Mouse (Mus musculus) heart, embryonic 16.5 days (tissue): ENCODE data around the gene Nfkbid. TPM values are rescaled to one million over a fixed set of nuclear protein-coding genes. Genes with fewer than 3 reads are reported as not detected.

Experiments used
- ATAC-seq: fragments of 200-750 bp; cut with Nextera tagmentation; replicated peaks from 2 replicates; pipeline ENCODE4 v1.8.0; 2017; ENCODE audit warnings: moderate number of reproducible peaks; ENCODE audit not compliant: insufficient read depth, low FRiP score; ENCODE audit errors: extremely low read depth
- H3K27ac ChIP-seq: fragments of 300-500 bp; sonication (generic); 2 replicates; pipeline ENCODE4 v1.5.1; 2014; ENCODE audit warnings: mild to moderate bottlenecking, low read length, control low read depth, moderate library complexity
- H3K27me3 ChIP-seq: fragments of 300-500 bp; sonication (generic); 2 replicates; pipeline ENCODE4 v1.6.1; 2014; ENCODE audit warnings: low read length, mixed read lengths; ENCODE audit not compliant: control insufficient read depth, insufficient read depth
- H3K36me3 ChIP-seq: fragments of 300-500 bp; sonication (generic); 2 replicates; pipeline ENCODE4 v1.6.1; 2014; ENCODE audit not compliant: control insufficient read depth, insufficient read depth
- H3K4me1 ChIP-seq: fragments of 300-500 bp; sonication (generic); 2 replicates; pipeline ENCODE4 v1.6.1; 2014; ENCODE audit warnings: low read length, mixed read lengths; ENCODE audit not compliant: control insufficient read depth, insufficient read depth
- H3K4me2 ChIP-seq: fragments of 300-500 bp; sonication (generic); 2 replicates; pipeline ENCODE4 v1.6.1; 2014; ENCODE audit warnings: low read depth, mild to moderate bottlenecking, control low read depth, low read length
- H3K4me3 ChIP-seq: fragments of 300-500 bp; sonication (generic); 2 replicates; pipeline ENCODE4 v1.5.1; 2014; ENCODE audit warnings: mild to moderate bottlenecking, control low read depth, low read length
- H3K9ac ChIP-seq: fragments of 300-500 bp; sonication (generic); 2 replicates; pipeline ENCODE4 v1.6.1; 2014; ENCODE audit warnings: low read length, control low read depth
- H3K9me3 ChIP-seq: fragments of 300-500 bp; sonication (generic); replicated peaks from 2 replicates; pipeline ENCODE4 v1.6.1; 2016; ENCODE audit warnings: low read length; ENCODE audit not compliant: control insufficient read depth
- WGBS: fragments of 180-500 bp; shearing (Covaris S2); extraction: QIAGEN DNeasy Blood & Tissue Kit; methylation state at CpG from one replicate; pipeline ENCODE4 v1.1.7; 2014; 5-methylcytosine and 5-hydroxymethylcytosine counted together
- polyA plus RNA-seq: library from polyadenylated mRNA; unstranded; fragments of >200 nt; fragmentation: Nextera tagmentation; extraction: Ambion mirVana; gene quantifications from 2 replicates; pipeline ENCODE4 v1.2.1, GENCODE M21; 2015

Nfkbid gene
- polyA plus RNA-seq, 1 experiment from 2014 or later = 1.8 TPM

DNA sequence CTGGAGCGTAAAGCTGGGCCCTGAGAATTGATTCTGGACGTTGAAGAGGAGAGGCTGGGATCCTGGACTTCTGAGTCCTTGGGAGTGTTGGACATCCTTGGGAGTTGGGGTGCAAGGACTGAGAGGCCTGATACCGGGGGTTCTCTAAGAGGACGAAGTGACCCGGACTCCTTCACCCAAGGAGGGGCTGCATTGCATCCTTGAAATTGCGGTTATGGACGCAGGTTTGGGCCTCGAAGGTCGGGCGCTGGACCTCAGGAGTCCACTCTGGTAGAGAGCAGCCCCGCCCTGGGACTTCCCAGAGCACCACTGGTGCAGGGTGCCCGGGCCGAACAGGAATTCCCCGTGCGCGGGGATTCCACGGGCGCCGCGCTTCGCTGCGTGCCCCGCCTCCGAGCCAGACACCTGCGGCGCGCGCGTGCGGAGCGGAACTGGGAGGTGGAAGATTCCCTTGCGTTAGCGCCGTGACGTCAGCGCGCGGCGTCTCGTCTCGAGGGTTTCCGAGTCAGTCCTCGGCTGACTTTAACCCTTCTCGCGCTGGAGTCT, 431 bp downstream of the Nfkbid start:
- Histone ChIP-seq H3K4me3 (peak overlapping the region; percentile 66), H3K36me3 (no peaks in the 10 kb centered on the region; the same call in 1 of the 2 replicates), H3K4me2 (peak overlapping the region; percentile 96), H3K4me1 (peaks cover 13% of the 10 kb centered on the region), H3K9ac (peak overlapping the region; percentile 72), H3K27ac (peak overlapping the region; percentile 26), H3K9me3 (0 out of 2 replicates have a peak, but pooled peaks cover 4% of the 10 kb centered on the region), H3K27me3 (peaks cover 5% of the 10 kb centered on the region; the same call in 1 of the 2 replicates)
- peak; percentile 76 for ATAC-seq
- 1% methylated on average over 45 of the region's 45 CpGs for WGBS

DNA sequence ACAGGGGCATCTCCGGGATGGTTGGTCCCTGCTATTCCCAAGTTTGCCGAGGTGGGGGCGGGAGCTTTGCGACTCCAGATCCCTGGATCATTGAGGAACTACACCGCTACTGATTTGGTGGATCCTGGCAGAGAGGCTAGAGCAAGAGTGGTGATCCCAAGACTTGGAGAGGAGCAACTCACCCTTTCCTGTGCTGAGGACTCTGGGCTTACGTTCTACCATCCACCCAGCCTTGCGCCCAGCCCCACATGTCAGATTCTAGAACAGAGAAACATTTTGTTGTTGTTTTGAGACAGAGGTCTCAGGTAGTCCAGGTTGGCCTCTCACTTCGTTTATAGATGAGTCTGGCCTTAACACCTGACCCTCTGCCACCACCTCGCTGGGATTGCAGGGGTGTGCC, 1.0 kb downstream of the Nfkbid start:
- WGBS = 12% methylated on average over 9 of the region's 9 CpGs

DNA sequence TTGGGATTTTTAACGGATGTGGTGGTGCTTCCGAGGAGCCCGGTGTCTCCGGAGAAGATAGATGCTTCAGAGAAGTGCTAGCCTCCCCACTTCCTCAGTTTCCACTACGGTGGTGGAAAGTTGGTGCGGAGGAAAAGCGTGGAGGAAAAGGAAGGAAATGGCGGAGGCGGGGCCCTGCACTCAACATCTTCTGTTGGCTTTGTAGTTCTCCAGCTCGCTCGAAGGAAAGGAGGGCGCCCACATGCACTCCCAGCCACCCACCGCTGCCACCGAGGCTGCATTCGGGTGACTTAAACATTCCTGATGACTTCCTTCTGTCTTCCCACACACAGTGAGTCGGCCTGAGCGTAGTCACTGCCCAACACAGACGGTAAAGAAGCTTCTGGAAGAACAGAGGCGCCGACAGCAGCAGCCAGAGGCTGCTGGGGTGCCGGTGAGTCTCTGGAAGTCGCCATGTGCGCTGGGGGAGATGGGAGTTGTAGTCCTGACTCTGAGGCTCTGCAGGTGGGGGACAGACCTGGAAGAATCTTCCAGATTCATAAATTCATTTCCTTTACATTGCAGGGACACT, 1.6 kb downstream of the Nfkbid start:
- no peak for ATAC-seq
- Histone ChIP-seq H3K4me1 (peaks cover 13% of the 10 kb centered on the region), H3K4me2 (peak overlapping the region; percentile 96), H3K36me3 (peaks cover 2% of the 10 kb centered on the region), H3K4me3 (peak overlapping the region; percentile 66), H3K27me3 (peaks cover 5% of the 10 kb centered on the region; the same call in 1 of the 2 replicates), H3K27ac (peak overlapping the region; percentile 41), H3K9ac (peak overlapping the region; percentile 50), H3K9me3 (0 out of 2 replicates have a peak, but pooled peaks cover 4% of the 10 kb centered on the region)
- WGBS = 23% methylated on average over 23 of the region's 23 CpGs

More for the DNA sequence above, 1.0 kb downstream of the Nfkbid start:
- Histone ChIP-seq H3K9ac (peak overlapping the region; percentile 72), H3K4me3 (peak overlapping the region; percentile 66), H3K4me2 (peak overlapping the region; percentile 96), H3K27me3 (peaks cover 5% of the 10 kb centered on the region; the same call in 1 of the 2 replicates), H3K27ac (peak overlapping the region; percentile 41), H3K4me1 (peaks cover 13% of the 10 kb centered on the region), H3K36me3 (peaks cover 2% of the 10 kb centered on the region), H3K9me3 (0 out of 2 replicates have a peak, but pooled peaks cover 4% of the 10 kb centered on the region)
- no peak for ATAC-seq

DNA sequence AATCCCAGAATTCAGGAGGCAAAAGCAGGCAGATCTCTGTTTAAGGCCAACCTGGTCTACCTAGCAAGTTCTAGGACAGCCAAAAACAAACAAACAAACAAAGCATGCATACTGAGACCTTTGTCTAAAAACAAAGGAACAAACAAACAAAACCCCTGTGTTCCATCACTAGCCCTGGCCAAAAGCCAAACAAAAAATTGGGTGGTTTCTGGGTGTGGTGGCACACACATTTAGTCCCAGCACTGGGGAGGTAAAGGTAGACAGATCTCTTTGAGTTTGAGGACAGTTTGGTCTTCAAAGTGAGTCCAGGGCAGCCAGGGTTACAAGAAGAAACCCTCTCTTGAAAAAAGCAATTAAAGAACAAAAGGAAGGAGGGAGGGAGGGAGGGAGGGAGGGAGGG, 7.8 kb downstream of the Nfkbid start:
- Histone ChIP-seq H3K27ac (no peak overlapping the region), H3K4me1 (no peaks in the 10 kb centered on the region), H3K4me2 (no peak overlapping the region), H3K9me3 (no peaks in the 10 kb centered on the region), H3K36me3 (peaks cover 2% of the 10 kb centered on the region), H3K27me3 (no peaks in the 10 kb centered on the region), H3K9ac (no peak overlapping the region), H3K4me3 (no peak overlapping the region)
- no peak for ATAC-seq

DNA sequence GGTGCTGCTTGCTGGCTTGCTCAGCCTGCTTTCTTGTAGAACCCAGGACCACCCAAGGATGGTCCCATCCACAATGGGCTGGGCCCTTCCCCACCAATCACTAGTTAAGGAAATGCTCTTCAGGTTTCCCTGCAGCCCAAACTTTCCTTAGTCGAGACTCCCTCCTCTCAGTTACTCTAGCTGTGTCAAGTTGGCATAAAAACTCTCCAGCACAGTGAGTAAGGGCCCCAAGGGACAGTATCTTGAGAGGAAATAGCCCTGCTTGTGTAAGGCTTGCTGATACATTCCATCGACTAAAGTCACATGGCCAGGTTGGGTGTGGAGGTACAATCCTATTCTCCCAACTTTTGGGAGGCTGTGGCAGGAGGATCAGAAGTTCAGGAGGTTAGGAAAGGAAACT, 8.7 kb downstream of the Nfkbid start:
- no peak overlapping the region for H3K4me3 ChIP-seq
- H3K4me1 ChIP-seq = no peaks in the 10 kb centered on the region
- no peak overlapping the region for H3K9ac ChIP-seq
- 47% methylated on average over 2 of the region's 2 CpGs for WGBS
- H3K27me3 ChIP-seq = peaks cover under 1% of the 10 kb centered on the region; the same call in 1 of the 2 replicates
- no peaks in the 10 kb centered on the region for H3K9me3 ChIP-seq
- no peak overlapping the region for H3K4me2 ChIP-seq
- H3K36me3 ChIP-seq = peaks cover 2% of the 10 kb centered on the region
- no peak for ATAC-seq
- no peak overlapping the region for H3K27ac ChIP-seq

DNA sequence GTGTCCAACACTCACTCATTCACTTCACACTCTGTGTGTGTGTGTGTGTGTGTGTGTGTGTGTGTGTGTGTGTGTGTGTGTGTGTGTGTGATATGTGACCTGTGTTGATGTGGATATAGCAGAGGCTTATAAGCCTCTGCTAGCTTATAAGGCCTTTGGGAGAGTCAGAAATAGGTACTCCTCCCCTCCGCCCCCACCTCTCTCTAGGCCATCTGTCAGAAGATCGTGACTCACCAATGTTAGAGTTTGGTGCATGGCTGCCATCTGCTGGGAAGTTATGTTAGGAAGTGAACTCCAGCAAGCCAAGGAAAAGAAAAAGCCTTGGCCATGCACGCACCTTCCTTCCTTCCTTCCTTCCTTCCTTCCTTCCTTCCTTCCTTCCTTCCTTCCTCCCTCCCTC, 10.3 kb downstream of the Nfkbid start:
- Histone ChIP-seq H3K4me2 (no peak overlapping the region), H3K27ac (no peak overlapping the region), H3K27me3 (peaks cover 17% of the 10 kb centered on the region), H3K9ac (no peak overlapping the region), H3K9me3 (no peaks in the 10 kb centered on the region), H3K4me3 (no peak overlapping the region), H3K36me3 (peaks cover 2% of the 10 kb centered on the region; the same call in 1 of the 2 replicates), H3K4me1 (no peaks in the 10 kb centered on the region)
- WGBS = 4% methylated on average over 3 of the region's 3 CpGs
- no peak for ATAC-seq

DNA sequence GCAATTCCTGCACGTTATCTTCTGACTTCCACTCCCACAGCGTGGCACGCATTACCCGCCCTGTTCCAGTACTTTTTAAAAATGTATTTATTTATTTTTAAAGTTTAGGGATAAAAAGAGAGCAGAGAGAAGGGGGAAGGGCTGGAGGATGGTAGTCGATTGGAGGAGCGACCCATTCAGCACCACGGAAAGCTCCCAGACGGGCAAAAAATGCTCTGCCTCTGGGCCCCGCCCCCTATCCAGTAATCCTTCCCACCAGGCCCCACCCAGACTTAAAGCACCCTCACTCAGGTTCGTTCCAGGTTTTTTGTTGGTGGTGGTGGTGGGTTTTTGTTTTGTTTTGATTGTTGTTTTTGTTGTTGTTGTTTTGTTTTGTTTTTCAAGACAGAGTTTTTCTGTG, 12.7 kb downstream of the Nfkbid start:
- H3K9me3 ChIP-seq = no peaks in the 10 kb centered on the region
- H3K27me3 ChIP-seq = peaks cover 26% of the 10 kb centered on the region
- WGBS = 3% methylated on average over 10 of the region's 10 CpGs
- H3K4me1 ChIP-seq = no peaks in the 10 kb centered on the region
- ATAC-seq = no peak
- H3K27ac ChIP-seq = no peak overlapping the region
- no peak overlapping the region for H3K4me3 ChIP-seq
- no peaks in the 10 kb centered on the region for H3K36me3 ChIP-seq
- H3K9ac ChIP-seq = no peak overlapping the region
- H3K4me2 ChIP-seq = no peak overlapping the region

DNA sequence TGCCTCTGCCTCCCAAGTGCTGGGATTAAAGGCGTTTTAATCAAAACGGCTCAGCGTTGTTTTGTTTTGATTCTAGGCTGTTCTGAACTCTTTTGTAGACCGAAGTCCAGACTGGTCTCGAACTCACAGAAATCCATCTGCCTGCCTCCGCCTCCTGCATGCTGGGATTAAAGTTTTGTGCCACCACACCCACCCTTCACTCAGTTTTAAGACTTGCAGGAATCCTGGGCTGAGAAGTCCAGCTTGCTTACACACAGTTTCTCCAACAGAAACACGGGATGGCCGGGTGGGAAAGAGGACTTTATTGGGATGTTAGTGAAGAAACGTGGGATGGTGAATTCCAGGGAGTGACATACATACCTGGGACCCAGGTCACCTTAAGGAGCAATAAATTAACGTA, 13.2 kb downstream of the Nfkbid start:
- no peak overlapping the region for H3K9ac ChIP-seq
- ATAC-seq = no peak
- no peaks in the 10 kb centered on the region for H3K4me1 ChIP-seq
- no peaks in the 10 kb centered on the region for H3K9me3 ChIP-seq
- WGBS = 63% methylated on average over 10 of the region's 10 CpGs
- no peak overlapping the region for H3K27ac ChIP-seq
- H3K36me3 ChIP-seq = no peaks in the 10 kb centered on the region
- peaks cover 26% of the 10 kb centered on the region for H3K27me3 ChIP-seq
- H3K4me2 ChIP-seq = no peak overlapping the region
- no peak overlapping the region for H3K4me3 ChIP-seq

DNA sequence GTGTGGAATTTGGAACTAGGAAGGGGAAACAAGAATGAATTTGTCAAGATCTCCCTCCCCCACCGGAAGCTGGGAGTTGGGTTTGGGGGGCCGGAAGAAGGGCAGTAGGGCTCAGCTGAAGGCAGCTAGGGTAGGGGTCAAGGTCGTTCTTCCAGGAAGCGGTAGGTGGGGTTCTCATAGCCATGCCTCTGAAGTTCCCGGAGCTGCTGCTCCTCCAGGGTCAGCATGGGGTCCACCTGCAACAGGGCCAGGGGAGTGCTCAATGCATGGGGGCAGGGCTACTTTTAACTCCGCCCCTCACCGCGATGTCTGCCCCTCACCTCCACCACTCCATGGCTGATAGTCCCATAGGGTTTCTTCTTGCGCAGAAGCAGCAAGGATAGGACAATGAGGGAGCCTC, 13.6 kb downstream of the Nfkbid start:
- no peak overlapping the region for H3K4me3 ChIP-seq
- no peak for ATAC-seq
- H3K36me3 ChIP-seq = no peaks in the 10 kb centered on the region
- WGBS = 41% methylated on average over 9 of the region's 9 CpGs
- no peak overlapping the region for H3K27ac ChIP-seq
- no peak overlapping the region for H3K4me2 ChIP-seq
- H3K9me3 ChIP-seq = no peaks in the 10 kb centered on the region
- H3K4me1 ChIP-seq = no peaks in the 10 kb centered on the region
- H3K9ac ChIP-seq = no peak overlapping the region
- H3K27me3 ChIP-seq = peaks cover 30% of the 10 kb centered on the region
